Mouse (Mus musculus): ENCODE data around the gene Olfr571. TPM values are rescaled to one million over a fixed set of nuclear protein-coding genes. Genes with fewer than 3 reads are reported as not detected.

Gene Olfr571
- total RNA-seq (2021) = not detected

DNA sequence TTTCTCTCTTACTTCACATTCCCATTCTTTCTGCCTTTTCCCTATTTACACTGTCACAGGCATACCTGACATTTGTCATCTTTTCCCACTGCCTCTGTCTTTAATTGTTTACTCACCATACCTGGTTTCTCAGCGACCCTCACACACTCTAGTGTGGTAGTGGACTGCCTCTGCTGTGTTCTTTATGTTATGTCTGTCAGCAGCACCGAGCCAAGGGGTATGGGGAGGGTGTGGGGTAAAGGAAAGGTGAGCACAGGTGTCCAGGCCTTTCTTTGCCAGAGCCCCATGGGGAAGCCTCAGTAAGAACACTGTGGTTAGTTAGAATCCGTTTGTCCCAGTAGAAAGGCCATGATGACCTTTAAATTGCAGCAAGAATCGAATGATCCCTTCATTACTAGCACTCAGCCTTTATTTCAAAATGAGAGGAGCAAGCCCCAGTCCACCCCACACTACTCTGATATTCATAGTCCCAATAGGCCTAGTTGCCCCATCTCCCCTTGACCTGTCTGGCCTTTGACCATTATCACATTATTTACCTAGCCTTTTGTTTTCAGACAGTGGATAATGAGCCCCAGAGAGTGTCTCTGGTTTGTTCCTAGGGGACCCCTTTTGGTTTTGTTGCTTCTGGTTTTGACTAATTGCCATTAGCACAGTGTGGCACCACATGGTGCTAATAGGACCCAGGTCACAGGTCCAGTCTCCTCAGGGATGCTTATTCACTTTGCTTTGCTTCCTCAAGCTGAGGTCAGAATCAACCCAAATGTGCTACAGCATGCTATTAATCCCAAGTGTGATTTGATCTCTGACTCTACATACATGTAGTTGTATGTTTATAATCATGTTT, at the start of gene Olfr571:
TSS of gene Olfr571 (minus strand) at position 505 of the 844 bp plus-strand sequence.
- no peak for DNase-seq

DNA sequence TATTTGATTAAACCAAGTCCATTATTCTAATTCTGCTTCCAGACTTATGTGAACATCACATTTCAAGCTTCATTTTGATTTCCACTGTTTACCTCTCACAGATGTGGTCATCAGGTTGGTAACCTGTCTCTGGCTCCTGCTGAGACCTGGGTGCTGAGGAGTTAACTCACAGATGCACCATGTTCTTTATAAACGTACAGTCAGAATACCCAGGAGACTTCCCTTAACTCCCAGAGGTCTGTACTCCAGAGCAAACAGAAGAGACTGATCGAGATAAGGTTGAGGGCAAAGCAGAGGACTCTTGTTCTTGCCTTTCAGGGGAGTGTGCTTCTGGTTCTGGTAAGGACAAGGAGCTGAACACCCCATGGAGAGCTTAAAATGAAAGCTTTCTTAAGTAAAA, 45.0 kb upstream of the Olfr571 start, which contains the start of gene Olfr576:
TSS of gene Olfr576 (plus strand) at position 301 of the 400 bp plus-strand sequence.
- DNase-seq = no peak

DNA sequence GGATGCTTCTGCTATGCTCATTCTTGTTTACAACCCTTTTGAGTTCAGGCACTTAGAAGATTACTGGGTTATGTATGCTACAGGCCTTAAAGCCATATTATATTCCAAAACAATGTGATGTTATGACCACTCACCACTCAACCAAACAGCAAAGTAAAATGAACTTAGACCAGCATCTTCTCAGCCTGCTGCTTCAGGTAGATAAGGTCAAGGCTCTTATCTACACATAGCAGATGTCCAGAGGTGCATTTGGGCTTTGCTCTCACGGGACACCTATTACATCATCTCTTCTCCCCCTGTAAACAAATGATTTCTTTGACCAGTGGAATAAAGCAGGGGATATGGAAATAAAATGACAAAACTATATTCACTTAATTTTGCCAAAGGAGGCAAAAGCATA, 41.3 kb upstream of the Olfr571 start, which contains the start of gene Olfr575:
TSS of gene Olfr575 (minus strand) at position 183 of the 400 bp plus-strand sequence.
- DNase-seq = no peak

DNA sequence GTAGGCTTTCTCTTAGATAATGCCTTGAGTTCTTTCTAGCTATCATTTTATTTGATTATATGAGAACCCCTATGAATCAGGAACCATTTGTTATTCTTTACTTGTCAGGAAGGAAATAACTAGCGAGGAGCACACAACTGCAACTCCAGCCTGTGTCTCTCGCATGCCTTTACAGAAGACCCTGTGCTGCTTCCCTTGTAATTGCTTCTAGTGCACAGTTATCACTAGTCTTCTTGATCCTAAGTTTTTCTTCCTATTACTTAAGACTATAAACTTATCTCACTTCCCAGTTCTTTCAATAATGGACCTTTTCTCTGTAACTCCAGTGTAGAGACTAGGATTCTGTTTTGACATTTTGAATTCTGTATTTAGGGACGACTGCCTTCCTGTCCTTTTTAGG, 40.8 kb upstream of the Olfr571 start:
- DNase-seq = no peak

DNA sequence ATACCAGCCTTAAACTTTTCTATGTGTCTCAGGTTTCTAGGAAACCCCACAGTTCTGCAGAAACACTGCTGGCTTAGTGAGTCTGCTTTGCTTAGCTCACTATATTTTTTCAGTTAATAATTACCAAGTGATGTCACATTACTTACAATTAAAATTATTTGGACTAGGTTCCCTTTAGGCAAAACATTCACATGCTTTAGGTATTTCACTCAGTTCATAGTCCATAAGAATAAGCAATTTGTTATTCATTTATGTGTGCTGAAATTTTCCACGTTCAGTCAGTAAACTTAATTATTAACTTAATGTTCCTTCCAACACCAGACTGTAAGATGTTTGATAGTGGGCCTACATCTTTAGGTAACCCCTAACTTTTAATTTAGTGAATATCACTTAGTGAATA, 33.4 kb upstream of the Olfr571 start:
- DNase-seq = no peak

DNA sequence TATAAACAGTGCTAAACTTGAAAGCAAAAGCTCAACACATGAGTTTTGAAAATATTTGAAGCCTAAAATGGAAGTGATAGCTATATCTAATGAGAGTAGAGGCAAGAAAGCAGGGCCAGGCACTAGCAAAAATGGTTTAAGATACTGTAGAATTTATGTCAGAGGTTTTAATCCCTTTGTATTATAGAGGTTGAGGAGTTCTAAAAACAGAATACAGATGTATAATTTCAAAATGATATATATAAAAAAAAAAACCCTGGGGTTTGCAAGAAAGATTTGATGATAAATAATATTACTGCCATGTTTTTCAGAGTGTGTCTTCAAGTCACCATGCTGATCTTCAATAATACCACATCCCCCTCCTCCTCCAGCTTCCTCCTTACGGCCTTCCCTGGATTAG, 30.8 kb upstream of the Olfr571 start, which contains the start of gene Olfr574:
TSS of gene Olfr574 (plus strand) at position 301 of the 400 bp plus-strand sequence.
- DNase-seq = no peak

DNA sequence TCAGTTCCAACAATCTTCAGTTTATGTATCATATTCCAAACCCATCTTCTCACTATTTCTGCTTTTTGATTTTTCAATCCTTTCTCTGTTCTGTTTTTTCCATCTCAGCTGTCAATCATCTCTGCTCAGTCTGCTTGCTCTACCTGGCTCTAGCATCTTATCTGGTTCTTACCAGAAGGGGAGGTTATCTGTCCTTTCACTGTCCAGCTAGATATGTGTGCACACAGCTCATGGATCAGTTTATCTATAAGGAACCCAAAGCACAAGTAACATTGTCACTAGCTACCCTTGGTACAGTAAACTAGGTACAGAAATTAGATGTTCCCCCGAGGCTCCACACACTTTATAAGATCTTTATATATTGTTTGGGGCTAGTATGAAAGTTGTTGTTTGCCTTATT, 26.1 kb upstream of the Olfr571 start:
- no peak for DNase-seq

DNA sequence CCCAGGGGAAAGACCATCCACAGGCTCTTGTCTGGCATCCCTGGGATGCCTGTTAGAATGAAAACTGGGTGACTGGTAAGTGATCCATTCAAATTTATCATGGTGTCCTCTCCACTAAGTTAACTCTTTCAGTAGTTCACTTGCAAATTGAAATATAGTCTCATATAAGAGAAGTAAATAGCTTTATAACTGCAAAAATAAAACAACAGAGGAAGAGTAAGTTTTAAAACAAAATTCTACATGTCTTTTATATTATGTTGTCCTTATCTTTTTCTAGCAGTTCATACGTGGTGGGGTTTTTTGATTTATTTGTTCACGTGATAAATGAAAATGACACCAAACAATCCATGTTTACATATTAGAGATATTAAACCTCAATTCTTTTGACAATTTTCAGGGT, 25.1 kb upstream of the Olfr571 start, which contains the start of gene Olfr573-ps1:
TSS of gene Olfr573-ps1 (minus strand) at position 101 of the 400 bp plus-strand sequence.
- no peak for DNase-seq

DNA sequence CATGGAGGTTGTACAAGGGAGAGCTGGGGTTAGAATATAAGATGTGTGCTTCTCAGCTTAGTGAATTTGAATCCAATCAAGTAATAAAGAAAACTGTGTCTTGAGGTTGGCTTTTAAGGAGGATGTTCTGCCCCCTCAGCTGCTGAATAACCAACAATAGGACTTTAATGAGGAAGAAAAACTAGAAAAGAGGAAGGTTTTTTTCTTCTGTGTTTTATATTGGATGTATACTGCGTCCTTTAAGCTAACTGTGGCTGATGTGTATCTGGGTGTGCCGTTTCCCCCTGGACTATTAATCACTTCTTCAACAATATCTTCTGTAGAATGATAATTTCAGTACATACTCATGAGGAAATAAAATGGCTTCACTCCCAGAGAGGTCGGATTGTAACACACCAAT, 9.8 kb upstream of the Olfr571 start:
- DNase-seq = no peak

DNA sequence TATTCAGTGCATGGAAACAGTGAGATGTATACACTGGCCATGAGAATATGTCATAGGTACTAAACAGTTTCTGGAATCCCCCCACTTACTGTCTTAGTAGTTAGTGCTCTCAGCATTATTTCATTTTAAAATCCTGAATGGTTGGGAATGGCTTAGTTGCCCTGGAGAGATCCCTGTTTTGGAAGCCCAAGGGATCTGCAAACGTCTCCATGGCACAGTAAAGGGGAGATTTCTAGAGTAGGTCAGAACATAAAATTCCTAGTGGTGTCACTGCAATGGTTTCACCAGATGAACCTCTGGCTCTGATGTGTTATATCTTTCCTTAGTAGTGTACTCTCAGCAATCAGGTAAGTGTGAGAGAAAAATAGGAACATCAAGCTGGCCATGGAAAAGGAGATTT, 6.8 kb upstream of the Olfr571 start, which contains the start of gene Olfr572:
TSS of gene Olfr572 (plus strand) at position 301 of the 400 bp plus-strand sequence.
- DNase-seq = no peak

DNA sequence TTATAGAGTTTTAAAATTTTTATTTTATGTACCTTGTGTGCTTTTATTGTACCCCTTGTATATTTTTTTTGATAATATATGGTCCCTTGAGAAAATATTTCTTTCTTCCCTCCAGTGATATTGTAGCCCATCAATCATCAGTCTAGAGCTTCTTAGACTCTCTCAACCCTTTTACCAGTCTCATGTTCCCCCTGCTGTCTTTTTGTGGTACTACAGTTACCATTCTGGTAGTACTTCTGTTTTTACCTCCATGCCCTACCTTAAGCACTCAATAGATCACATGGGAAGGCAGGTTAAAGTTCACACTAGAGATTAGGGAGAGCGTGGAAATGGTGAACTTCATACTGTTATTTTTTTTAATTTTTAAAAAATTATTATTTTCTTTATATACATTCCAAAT, 2.3 kb upstream of the Olfr571 start:
- DNase-seq = peak; percentile 17

DNA sequence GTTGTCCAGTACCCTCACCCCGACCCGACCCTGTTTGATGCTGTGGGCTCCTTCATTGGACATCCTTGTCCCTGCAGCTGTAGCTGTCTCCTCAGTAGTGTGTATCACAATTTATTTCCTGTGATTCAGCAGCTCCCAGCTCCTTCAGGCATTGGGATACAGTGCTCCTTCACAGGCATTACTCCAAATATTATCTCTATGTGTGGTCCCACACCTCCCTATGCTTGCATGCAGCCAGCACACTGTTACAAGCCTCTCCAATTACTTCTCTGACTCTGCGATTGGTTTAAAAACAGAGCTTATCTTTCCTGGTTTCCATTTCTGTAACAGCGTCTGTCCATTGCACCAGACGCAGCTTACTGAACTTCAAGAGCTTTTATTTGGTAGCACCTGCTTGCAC, 931 bp downstream of the Olfr571 start:
- DNase-seq = no peak

DNA sequence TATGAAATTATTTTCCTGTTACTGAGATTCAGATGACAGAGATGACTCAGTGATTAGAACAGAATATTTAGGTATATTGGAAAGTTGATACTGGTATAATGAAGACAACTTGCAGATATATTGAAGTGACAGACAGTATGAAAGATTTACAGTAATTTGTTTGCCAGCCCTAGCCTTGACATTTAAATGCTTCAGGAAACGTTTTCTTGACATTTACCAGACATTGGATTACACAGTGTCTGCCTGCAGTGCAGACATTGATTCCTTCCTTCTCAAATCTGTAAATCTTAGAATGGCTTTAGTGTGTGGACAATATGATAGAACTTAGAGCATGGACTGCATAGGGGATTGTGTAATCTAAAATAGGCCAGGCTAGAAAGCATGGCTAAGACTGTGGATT, 2.1 kb downstream of the Olfr571 start:
- no peak for DNase-seq

DNA sequence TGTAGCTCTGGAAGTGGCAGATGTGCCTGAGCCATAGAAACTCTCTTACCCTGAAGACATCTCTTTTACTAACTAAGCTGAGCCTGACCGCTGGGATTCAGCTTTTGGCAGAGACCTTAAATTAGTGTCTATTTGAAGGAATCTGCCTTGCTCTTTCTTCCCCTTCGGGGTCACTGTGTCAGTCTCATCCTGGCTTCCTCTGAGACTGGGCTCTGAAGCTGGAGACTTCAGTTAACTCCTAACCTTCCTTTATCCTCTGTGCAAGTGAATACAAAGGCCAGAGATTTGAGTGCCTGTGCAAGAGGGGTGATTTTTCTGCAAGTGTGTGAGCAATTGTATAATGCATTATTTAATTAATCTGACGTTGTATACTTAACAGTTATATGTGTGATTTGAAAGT, 26.6 kb downstream of the Olfr571 start, which contains the start of gene Olfr569:
TSS of gene Olfr569 (minus strand) at position 101 of the 400 bp plus-strand sequence.
- no peak for DNase-seq

DNA sequence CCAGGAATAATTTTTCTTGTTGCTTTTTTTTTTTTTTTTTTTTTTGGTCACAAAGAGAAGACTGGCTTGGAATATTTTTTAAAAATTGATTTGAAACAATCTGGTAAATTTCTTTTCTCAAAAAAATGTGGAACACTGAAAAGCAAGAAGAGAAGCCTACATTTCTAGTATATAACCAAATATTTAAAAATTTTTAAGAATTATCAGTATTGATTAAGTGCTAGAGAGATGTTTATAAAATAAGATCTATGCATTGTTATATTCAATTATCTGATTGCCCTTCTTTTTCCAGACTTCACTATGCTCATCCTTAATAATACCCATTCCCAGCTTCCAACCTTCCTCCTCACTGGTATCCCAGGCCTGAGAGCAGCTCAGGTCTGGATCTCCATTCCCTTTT, 40.5 kb downstream of the Olfr571 start, which contains the start of gene Olfr568:
TSS of gene Olfr568 (plus strand) at position 301 of the 400 bp plus-strand sequence.
- no peak for DNase-seq

DNA sequence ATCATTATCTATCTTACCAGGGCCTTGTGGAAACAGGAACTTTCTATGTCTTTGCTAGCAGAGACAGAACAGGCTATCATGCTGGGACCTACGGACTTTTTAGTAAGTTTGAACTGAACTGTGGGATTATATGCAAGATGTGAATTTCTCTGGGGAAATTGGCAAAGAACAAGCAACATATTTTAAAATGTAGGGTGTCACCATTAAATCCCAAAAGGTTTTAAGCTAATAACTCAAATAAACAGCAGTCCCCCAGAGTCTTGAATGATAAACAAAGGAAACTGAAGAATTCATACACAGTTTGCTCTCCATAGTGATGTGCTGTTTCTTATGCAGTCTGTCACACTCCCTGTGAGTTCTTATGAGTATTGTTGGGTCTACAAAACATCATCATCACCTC, 58.7 kb downstream of the Olfr571 start, which contains the start of gene Olfr566:
TSS of gene Olfr566 (minus strand) at position 101 of the 400 bp plus-strand sequence.
- no peak for DNase-seq

DNA sequence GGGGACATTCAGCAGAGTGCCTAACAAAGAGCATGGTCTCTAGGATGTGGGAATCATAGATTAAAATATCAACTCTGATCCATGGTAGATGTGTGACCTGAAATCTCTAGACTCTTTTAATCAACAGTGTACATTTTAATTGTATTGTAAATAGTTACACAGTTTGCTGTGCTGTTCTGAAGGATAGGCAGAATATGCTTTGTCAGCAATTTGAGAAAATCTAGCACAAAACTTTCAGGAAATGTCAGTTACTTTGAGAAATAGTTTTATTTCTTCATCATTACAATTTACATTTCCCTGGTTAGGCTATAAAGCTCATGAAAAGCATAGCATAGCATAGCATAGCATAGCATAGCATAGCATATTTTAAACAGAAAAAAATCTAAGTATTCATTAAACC, 61.5 kb downstream of the Olfr571 start:
- no peak for DNase-seq

Other genes with a start within 250 kb of the Olfr571 start
- gene Trim68, start 230.2 kb downstream of the Olfr571 start, total RNA-seq (2021) = 1 to 10 TPM; 8.3 to 9.6 TPM
- gene Olfr557, start 221.6 kb downstream of the Olfr571 start, total RNA-seq (2021) = not detected
- 1 to 10 TPM; 2.9 to 3.1 TPM for gene Olfr558, start 215.3 kb downstream of the Olfr571 start, total RNA-seq (2021)
- not detected for gene Olfr33, start 198.5 kb downstream of the Olfr571 start, total RNA-seq (2021)
- gene Olfr559, start 190.0 kb downstream of the Olfr571 start, total RNA-seq (2021) = not detected
- gene Olfr560, start 158.2 kb downstream of the Olfr571 start, total RNA-seq (2021) = under 1 TPM; 0.19 to 0.23 TPM
- 1 to 10 TPM; 1.1 to 1.4 TPM for gene Olfr78, start 158.1 kb downstream of the Olfr571 start, total RNA-seq (2021)
- gene Olfr561, start 146.3 kb downstream of the Olfr571 start, total RNA-seq (2021) = not detected
- gene Olfr564, start 114.1 kb downstream of the Olfr571 start, total RNA-seq (2021) = not detected
- not detected for gene Olfr566, start 58.8 kb downstream of the Olfr571 start, total RNA-seq (2021)
- gene Olfr568, start 40.4 kb downstream of the Olfr571 start, total RNA-seq (2021) = not detected
- not detected for gene Olfr569, start 26.7 kb downstream of the Olfr571 start, total RNA-seq (2021)
- gene Olfr570, start 23.0 kb downstream of the Olfr571 start, total RNA-seq (2021) = not detected
- not detected for gene Olfr572, start 6.9 kb upstream of the Olfr571 start, total RNA-seq (2021)
- not detected for gene Olfr573-ps1, start 25.0 kb upstream of the Olfr571 start, total RNA-seq (2021)
- gene Olfr574, start 30.9 kb upstream of the Olfr571 start, total RNA-seq (2021) = not detected
- not detected for gene Olfr575, start 41.2 kb upstream of the Olfr571 start, total RNA-seq (2021)
- gene Olfr576, start 45.1 kb upstream of the Olfr571 start, total RNA-seq (2021) = not detected
- not detected for gene Olfr577, start 58.4 kb upstream of the Olfr571 start, total RNA-seq (2021)
- gene Olfr578, start 71.8 kb upstream of the Olfr571 start, total RNA-seq (2021) = not detected
- gene Olfr582, start 120.5 kb upstream of the Olfr571 start, total RNA-seq (2021) = not detected
- not detected for gene Olfr583, start 133.8 kb upstream of the Olfr571 start, total RNA-seq (2021)
- gene Olfr584, start 164.3 kb upstream of the Olfr571 start, total RNA-seq (2021) = not detected
- not detected for gene Olfr585, start 180.2 kb upstream of the Olfr571 start, total RNA-seq (2021)
- gene Olfr586, start 208.1 kb upstream of the Olfr571 start, total RNA-seq (2021) = not detected
- not detected for gene Olfr588-ps1, start 223.3 kb upstream of the Olfr571 start, total RNA-seq (2021)
- not detected for gene Olfr589, start 238.8 kb upstream of the Olfr571 start, total RNA-seq (2021)